Mouse (Mus musculus): ENCODE measurements around the gene Sar1b.

DNA sequence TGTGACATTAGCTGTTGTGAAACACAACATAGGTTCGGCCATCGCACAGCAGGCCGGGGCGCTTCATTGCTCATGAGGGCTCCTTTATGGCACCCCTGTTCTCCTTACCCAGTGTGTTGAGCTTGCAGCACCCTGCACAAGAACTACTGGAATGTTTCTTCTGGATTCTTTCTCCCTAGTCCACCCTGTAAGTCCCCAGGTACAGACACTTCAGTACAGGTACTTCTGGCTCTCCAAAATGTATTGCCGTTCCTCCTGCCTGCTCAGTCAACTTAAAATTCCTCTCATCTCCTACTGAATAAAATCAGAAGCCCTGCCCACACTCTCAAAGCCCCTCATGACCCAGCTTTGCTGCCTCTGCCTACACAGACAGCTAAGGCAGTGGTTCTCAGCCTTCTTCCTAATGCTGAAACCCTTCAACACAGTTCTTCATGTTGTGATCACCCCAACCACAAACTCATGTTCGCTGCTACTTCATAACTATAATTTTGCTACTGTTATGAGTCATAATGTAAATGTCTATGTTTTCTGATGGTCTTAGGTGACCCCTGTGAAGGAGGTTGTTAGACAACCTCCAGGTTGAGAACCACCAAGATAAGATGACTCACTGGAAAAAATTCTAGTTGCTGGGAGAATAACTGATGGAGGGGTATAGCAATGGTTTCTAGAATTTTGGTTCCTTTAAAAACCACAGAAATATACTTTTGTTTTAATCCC lies 3.4 kb upstream of the Sar1b start:
- TF ChIP-seq EP300 (IDR thresholded peaks at IDR 0.05; ENCODE audit: insufficient read depth, low read depth, low read length) (no peak), CTCF (IDR thresholded peaks at IDR 0.05) (no peak), POLR2A (IDR thresholded peaks at IDR 0.05; ENCODE audit: insufficient read depth, low read depth, low read length) (no peak)

All from heart, adult 2 months (tissue).